Mouse (Mus musculus) heart, embryonic 15.5 days (tissue): ENCODE results near the gene Tmem88. TPM values are rescaled to one million over a fixed set of nuclear protein-coding genes. Genes with fewer than 3 reads are reported as not detected.

Experiments
- ATAC-seq: fragments of 200-750 bp; cut with Nextera tagmentation; replicated peaks from 2 replicates; pipeline ENCODE4 v1.8.0; 2017; ENCODE audit warnings: low read depth, moderate TSS enrichment; ENCODE audit not compliant: insufficient number of reproducible peaks, insufficient read depth, low FRiP score
- H3K27ac ChIP-seq: fragments of 300-500 bp; sonication (generic); 2 replicates; pipeline ENCODE4 v1.5.1; 2015; ENCODE audit warnings: mild to moderate bottlenecking, inconsistent platforms
- H3K27me3 ChIP-seq: fragments of 300-500 bp; sonication (generic); 2 replicates; pipeline ENCODE4 v1.6.1; 2015; ENCODE audit warnings: inconsistent platforms
- H3K36me3 ChIP-seq: fragments of 300-500 bp; sonication (generic); 2 replicates; pipeline ENCODE4 v1.6.1; 2015; ENCODE audit warnings: mild to moderate bottlenecking, inconsistent platforms
- H3K4me1 ChIP-seq: fragments of 300-500 bp; sonication (generic); replicated peaks from 2 replicates; pipeline ENCODE4 v1.6.1; 2015; ENCODE audit warnings: inconsistent platforms
- H3K4me2 ChIP-seq: fragments of 300-500 bp; sonication (generic); 2 replicates; pipeline ENCODE4 v1.6.1; 2015; ENCODE audit warnings: inconsistent platforms, mild to moderate bottlenecking, moderate library complexity
- H3K4me3 ChIP-seq: fragments of 300-500 bp; sonication (generic); 2 replicates; pipeline ENCODE4 v1.5.1; 2015; ENCODE audit warnings: mild to moderate bottlenecking, inconsistent platforms
- H3K9ac ChIP-seq: fragments of 300-500 bp; sonication (generic); 2 replicates; pipeline ENCODE4 v1.6.1; 2015; ENCODE audit warnings: mild to moderate bottlenecking, inconsistent platforms
- H3K9me3 ChIP-seq: fragments of 300-500 bp; sonication (generic); replicated peaks from 2 replicates; pipeline ENCODE4 v1.6.1; 2016; ENCODE audit warnings: inconsistent platforms
- WGBS: fragments of 180-500 bp; shearing (Covaris S2); methylation state at CpG from one replicate; pipeline ENCODE4 v1.1.7; 2015; ENCODE audit warnings: mixed read lengths; 5-methylcytosine and 5-hydroxymethylcytosine counted together
- polyA plus RNA-seq: library from polyadenylated mRNA; unstranded; fragments of >200 nt; fragmentation: Nextera tagmentation; extraction: Ambion mirVana; gene quantifications from 2 replicates; pipeline ENCODE4 v1.2.1, GENCODE M21; 2015

Gene Tmem88
- polyA plus RNA-seq, 1 experiment from 2014 or later: 40.6 TPM

- peak overlapping the region; percentile 85 for H3K4me3 ChIP-seq
- peaks cover 44% of the 10 kb centered on the region for H3K4me1 ChIP-seq
- H3K4me2 ChIP-seq: peak overlapping the region; percentile 93
- peaks cover 42% of the 10 kb centered on the region for H3K36me3 ChIP-seq
- ATAC-seq: peak; percentile 50
- WGBS: under 1% methylated on average over 40 of the region's 46 CpGs
- peak overlapping the region; percentile 90 for H3K9ac ChIP-seq
- H3K9me3 ChIP-seq: no peaks in the 10 kb centered on the region
- no peaks in the 10 kb centered on the region for H3K27me3 ChIP-seq
- H3K27ac ChIP-seq: peak overlapping the region; percentile 99
These were observed 11.5 kb upstream of the Tmem88 start for GRCm38 (mm10) chr11:69409378-69410044.

GRCm38 (mm10) chr11:69408541-69409377 lies 10.7 kb upstream of the Tmem88 start:
- peak overlapping the region; percentile 93 for H3K4me2 ChIP-seq
- WGBS: under 1% methylated on average over 33 of the region's 33 CpGs
- H3K36me3 ChIP-seq: peaks cover 49% of the 10 kb centered on the region
- H3K9ac ChIP-seq: peak overlapping the region; percentile 90
- H3K27ac ChIP-seq: peak overlapping the region; percentile 99
- H3K4me1 ChIP-seq: peaks cover 37% of the 10 kb centered on the region
- peak; percentile 48 for ATAC-seq
- peak overlapping the region; percentile 85 for H3K4me3 ChIP-seq
- H3K9me3 ChIP-seq: no peaks in the 10 kb centered on the region
- no peaks in the 10 kb centered on the region for H3K27me3 ChIP-seq

GRCm38 (mm10) chr11:69407724-69408004 lies 9.6 kb upstream of the Tmem88 start:
- H3K27ac ChIP-seq: no peak overlapping the region
- no peaks in the 10 kb centered on the region for H3K9me3 ChIP-seq
- peaks cover 26% of the 10 kb centered on the region for H3K4me1 ChIP-seq
- peak overlapping the region; percentile 93 for H3K4me2 ChIP-seq
- no peak for ATAC-seq
- no peaks in the 10 kb centered on the region for H3K27me3 ChIP-seq
- 81% methylated on average over 4 of the region's 4 CpGs for WGBS
- H3K9ac ChIP-seq: peak overlapping the region; percentile 90; the same call in 1 of the 2 replicates
- H3K36me3 ChIP-seq: peaks cover 54% of the 10 kb centered on the region
- peak overlapping the region; percentile 85; the same call in 1 of the 2 replicates for H3K4me3 ChIP-seq

GRCm38 (mm10) chr11:69406867-69407723 lies 9.1 kb upstream of the Tmem88 start:
- Histone ChIP-seq H3K27me3 (no peaks in the 10 kb centered on the region), H3K36me3 (peaks cover 55% of the 10 kb centered on the region), H3K4me3 (peak overlapping the region; percentile 85; the same call in 1 of the 2 replicates), H3K9me3 (no peaks in the 10 kb centered on the region), H3K4me2 (0 out of 2 replicates have a peak overlapping the region, but pooled peaks have one; percentile 93), H3K9ac (no peak overlapping the region), H3K4me1 (peaks cover 20% of the 10 kb centered on the region), H3K27ac (no peak overlapping the region)
- no peak for ATAC-seq
- WGBS: 89% methylated on average over 16 of the region's 16 CpGs

- H3K36me3 ChIP-seq: peaks cover 63% of the 10 kb centered on the region
- ATAC-seq: no peak
- H3K27ac ChIP-seq: no peak overlapping the region
- H3K9ac ChIP-seq: no peak overlapping the region
- H3K4me2 ChIP-seq: no peak overlapping the region
- 87% methylated on average over 19 of the region's 19 CpGs for WGBS
- no peaks in the 10 kb centered on the region for H3K9me3 ChIP-seq
- no peak overlapping the region for H3K4me3 ChIP-seq
- peaks cover 21% of the 10 kb centered on the region for H3K4me1 ChIP-seq
- no peaks in the 10 kb centered on the region for H3K27me3 ChIP-seq
These were observed 8.2 kb upstream of the Tmem88 start for GRCm38 (mm10) chr11:69406282-69406681.

GRCm38 (mm10) chr11:69405397-69406200 lies 7.6 kb upstream of the Tmem88 start:
- Histone ChIP-seq H3K9ac (no peak overlapping the region), H3K9me3 (no peaks in the 10 kb centered on the region), H3K4me1 (peaks cover 26% of the 10 kb centered on the region), H3K4me3 (no peak overlapping the region), H3K27me3 (no peaks in the 10 kb centered on the region), H3K4me2 (no peak overlapping the region), H3K36me3 (peaks cover 68% of the 10 kb centered on the region), H3K27ac (no peak overlapping the region)
- ATAC-seq: no peak
- WGBS: 91% methylated on average over 24 of the region's 24 CpGs

- H3K36me3 ChIP-seq: peaks cover 76% of the 10 kb centered on the region
- 89% methylated on average over 23 of the region's 24 CpGs for WGBS
- H3K27ac ChIP-seq: no peak overlapping the region
These were observed 6.8 kb upstream of the Tmem88 start for GRCm38 (mm10) chr11:69404595-69405396.

GRCm38 (mm10) chr11:69403691-69404594 lies 5.9 kb upstream of the Tmem88 start:
- 91% methylated on average over 38 of the region's 38 CpGs for WGBS
- ATAC-seq: no peak

More at GRCm38 (mm10) chr11:69404595-69405396, 6.8 kb upstream of the Tmem88 start:
- ATAC-seq: no peak
- Histone ChIP-seq H3K4me3 (no peak overlapping the region), H3K9me3 (no peaks in the 10 kb centered on the region), H3K9ac (no peak overlapping the region), H3K4me1 (peaks cover 27% of the 10 kb centered on the region), H3K27me3 (no peaks in the 10 kb centered on the region), H3K4me2 (no peak overlapping the region)

GRCm38 (mm10) chr11:69401987-69402386 lies 4.0 kb upstream of the Tmem88 start:
- ATAC-seq: no peak
- Histone ChIP-seq H3K36me3 (peaks cover 70% of the 10 kb centered on the region), H3K27me3 (no peaks in the 10 kb centered on the region), H3K4me1 (peaks cover 39% of the 10 kb centered on the region), H3K4me3 (no peak overlapping the region), H3K27ac (no peak overlapping the region), H3K9ac (no peak overlapping the region), H3K9me3 (no peaks in the 10 kb centered on the region), H3K4me2 (no peak overlapping the region)
- WGBS: 84% methylated on average over 12 of the region's 12 CpGs

More at GRCm38 (mm10) chr11:69403691-69404594, 5.9 kb upstream of the Tmem88 start:
- no peak overlapping the region for H3K9ac ChIP-seq
- H3K27me3 ChIP-seq: no peaks in the 10 kb centered on the region
- H3K9me3 ChIP-seq: no peaks in the 10 kb centered on the region
- H3K27ac ChIP-seq: no peak overlapping the region
- H3K4me1 ChIP-seq: peaks cover 33% of the 10 kb centered on the region
- H3K36me3 ChIP-seq: peaks cover 82% of the 10 kb centered on the region
- H3K4me2 ChIP-seq: no peak overlapping the region
- no peak overlapping the region for H3K4me3 ChIP-seq
